Comparison of ENCODE assay signal across 18 mouse cellular contexts in genomic region chr6:24546716-24547420, GRCm38 (mm10). TPM values are rescaled to one million over a fixed set of nuclear protein-coding genes. Genes with fewer than 3 reads are reported as not detected.
DNase-seq lines count a peak whose midpoint lies in the region; ATAC-seq lines count a peak whose summit lies in the region.
"Had no signal": no experiment of that assay in that cellular context is flagged by ENCODE, and none has a peak within 500 bp of the region (broad histone marks: within the 10 kb centered on the region; RNA-seq: fewer than 3 reads in every experiment).

No protein-coding gene starts in this region.

- 7% methylated on average over 1 of the region's 1 CpGs for WGBS in heart, embryonic 15.5 days
- 41% methylated on average over 1 of the region's 1 CpGs for WGBS in lung, embryonic 16.5 days
- 83% methylated on average over 1 of the region's 1 CpGs for WGBS in kidney, embryonic 16.5 days

- peaks cover 22% of the 10 kb centered on the region for H3K4me1 ChIP-seq in heart, embryonic 15.5 days (replicated peaks)
- H3K4me1 ChIP-seq in lung, embryonic 16.5 days (replicated peaks; ENCODE audit: control insufficient read depth, insufficient read depth, low read length): no peaks in the 10 kb centered on the region; the same call in 1 of the 2 replicates
- H3K4me1 ChIP-seq in kidney, embryonic 16.5 days (ENCODE audit: insufficient read depth, low read length): peaks cover 4% of the 10 kb centered on the region
- H3K4me1 ChIP-seq: limb, embryonic 12.5 days; midbrain, embryonic 12.5 days had no signal

- H3K4me3 ChIP-seq in heart, embryonic 15.5 days: no peak overlapping the region
- no peak overlapping the region for H3K4me3 ChIP-seq in lung, embryonic 16.5 days (ENCODE audit: low read length)
- no peak overlapping the region for H3K4me3 ChIP-seq in kidney, embryonic 16.5 days (ENCODE audit: low read length)
- H3K4me3 ChIP-seq: limb, embryonic 12.5 days; midbrain, embryonic 12.5 days had no signal

- peak; percentile 70; the same call in 1 of the 2 replicates for ATAC-seq in heart, embryonic 15.5 days (replicated peaks; ENCODE audit: insufficient number of reproducible peaks, insufficient read depth, low FRiP score, low read depth)
- peak; percentile 74 for ATAC-seq in lung, embryonic 16.5 days (ENCODE audit: low read depth)
- peak; percentile 95 for ATAC-seq in kidney, embryonic 16.5 days (ENCODE audit: low FRiP score, low TSS enrichment)
- ATAC-seq: activated CD4-positive, CD25-positive, alpha-beta regulatory T cell, adult 4 months had no signal

- no peaks in the 10 kb centered on the region for H3K36me3 ChIP-seq in heart, embryonic 15.5 days
- H3K36me3 ChIP-seq in lung, embryonic 16.5 days (ENCODE audit: control insufficient read depth, insufficient read depth, low read length): no peaks in the 10 kb centered on the region
- H3K36me3 ChIP-seq in kidney, embryonic 16.5 days (ENCODE audit: insufficient read depth, low read length): no peaks in the 10 kb centered on the region
- H3K36me3 ChIP-seq: limb, embryonic 12.5 days; midbrain, embryonic 12.5 days had no signal

- no peaks in the 10 kb centered on the region for H3K9me3 ChIP-seq in heart, embryonic 15.5 days (replicated peaks)
- no peaks in the 10 kb centered on the region; the same call in 1 of the 2 replicates for H3K9me3 ChIP-seq in lung, embryonic 16.5 days (ENCODE audit: control insufficient read depth, low read length)
- H3K9me3 ChIP-seq in kidney, embryonic 16.5 days (ENCODE audit: low read length): 0 out of 2 replicates have a peak, but pooled peaks cover 3% of the 10 kb centered on the region
- H3K9me3 ChIP-seq: limb, embryonic 12.5 days; midbrain, embryonic 12.5 days had no signal

- H3K27me3 ChIP-seq in heart, embryonic 15.5 days: no peaks in the 10 kb centered on the region
- no peaks in the 10 kb centered on the region for H3K27me3 ChIP-seq in lung, embryonic 16.5 days (ENCODE audit: control insufficient read depth, insufficient read depth, low read depth, low read length)
- H3K27me3 ChIP-seq in kidney, embryonic 16.5 days (ENCODE audit: insufficient read depth, low read length): no peaks in the 10 kb centered on the region
- H3K27me3 ChIP-seq: limb, embryonic 12.5 days; midbrain, embryonic 12.5 days had no signal

- H3K27ac ChIP-seq in heart, embryonic 15.5 days: peak overlapping the region; percentile 55; the same call in 1 of the 2 replicates
- peak overlapping the region; percentile 46 for H3K27ac ChIP-seq in lung, embryonic 16.5 days (ENCODE audit: low read length)
- H3K27ac ChIP-seq in kidney, embryonic 16.5 days (ENCODE audit: low read length): peak overlapping the region; percentile 91; the same call in 1 of the 2 replicates
- H3K27ac ChIP-seq: hindbrain, embryonic 14.5 days; limb, embryonic 12.5 days; midbrain, embryonic 12.5 days had no signal

- no peak overlapping the region for H3K4me2 ChIP-seq in heart, embryonic 15.5 days
- H3K4me2 ChIP-seq in lung, embryonic 16.5 days (ENCODE audit: low read depth, low read length): no peak overlapping the region
- no peak overlapping the region for H3K4me2 ChIP-seq in kidney, embryonic 16.5 days (replicated peaks; ENCODE audit: low read depth, low read length)
- H3K4me2 ChIP-seq: hindbrain, embryonic 14.5 days; limb, embryonic 12.5 days; midbrain, embryonic 12.5 days had no signal

- no peak for DNase-seq in heart, adult 11 months
- no peak for DNase-seq in lung, postnatal 4 days
- no peak for DNase-seq in right cerebral cortex, postnatal 10 days (ENCODE audit: low spot score in 2 of 2)
- DNase-seq in cerebellum, adult 11 months: no peak
- DNase-seq: adrenal gland, postnatal 36 days; cerebellum, postnatal 25 days; gastrocnemius, postnatal 36 days; lung, adult 2 months; right cerebral cortex, postnatal 4 days; thymus, postnatal 4 days had no signal

- no peak overlapping the region for H3K9ac ChIP-seq in heart, embryonic 15.5 days
- H3K9ac ChIP-seq in lung, embryonic 16.5 days (ENCODE audit: low read length): no peak overlapping the region
- no peak overlapping the region for H3K9ac ChIP-seq in kidney, embryonic 16.5 days (replicated peaks; ENCODE audit: low read length)
- H3K9ac ChIP-seq: hindbrain, embryonic 14.5 days; limb, embryonic 12.5 days; midbrain, embryonic 12.5 days had no signal

RNA-seq across cellular contexts. Expression of gene Asb15, which starts 18.9 kb away (rescaled TPM):
- polyA plus RNA-seq in heart, embryonic 15.5 days (2015; fragmentation: Nextera tagmentation; extraction: Ambion mirVana): 0.32 and 0.48 TPM in 2 replicates
- polyA plus RNA-seq in lung, embryonic 16.5 days (2015; fragmentation: Nextera tagmentation; extraction: Ambion mirVana): 0.11 and 0.23 TPM in 2 replicates
- 0.52 and 0.69 TPM in 2 replicates for polyA plus RNA-seq in kidney, embryonic 16.5 days (2015; fragmentation: Nextera tagmentation; extraction: Ambion mirVana)
- polyA plus RNA-seq: activated CD4-positive, CD25-positive, alpha-beta regulatory T cell, adult 4 months; embryonic facial prominence, embryonic 11.5 days; limb, embryonic 12.5 days; midbrain, embryonic 12.5 days had no signal

RNA-seq across cellular contexts. Expression of gene Ndufa5, which starts 19.1 kb away (rescaled TPM):
- polyA plus RNA-seq in heart, embryonic 15.5 days (2015; fragmentation: Nextera tagmentation; extraction: Ambion mirVana): 599 and 895 TPM in 2 replicates
- 318 and 319 TPM in 2 replicates for polyA plus RNA-seq in lung, embryonic 16.5 days (2015; fragmentation: Nextera tagmentation; extraction: Ambion mirVana)
- polyA plus RNA-seq in kidney, embryonic 16.5 days (2015; fragmentation: Nextera tagmentation; extraction: Ambion mirVana): 348 and 350 TPM in 2 replicates

RNA-seq across cellular contexts. Expression of gene Iqub, which starts 32.0 kb away (rescaled TPM):
- 0.28 and 0.29 TPM in 2 replicates for polyA plus RNA-seq in heart, embryonic 15.5 days (2015; fragmentation: Nextera tagmentation; extraction: Ambion mirVana)
- 1.5 and 2.1 TPM in 2 replicates for polyA plus RNA-seq in lung, embryonic 16.5 days (2015; fragmentation: Nextera tagmentation; extraction: Ambion mirVana)
- 0.05 and 0.12 TPM in 2 replicates for polyA plus RNA-seq in kidney, embryonic 16.5 days (2015; fragmentation: Nextera tagmentation; extraction: Ambion mirVana)
- polyA plus RNA-seq: activated CD4-positive, CD25-positive, alpha-beta regulatory T cell, adult 4 months had no signal

RNA-seq across cellular contexts. Expression of gene Lmod2, which starts 50.7 kb away (rescaled TPM):
- 38.2 and 51.2 TPM in 2 replicates for polyA plus RNA-seq in heart, embryonic 15.5 days (2015; fragmentation: Nextera tagmentation; extraction: Ambion mirVana)
- 1.3 and 1.7 TPM in 2 replicates for polyA plus RNA-seq in lung, embryonic 16.5 days (2015; fragmentation: Nextera tagmentation; extraction: Ambion mirVana)
- polyA plus RNA-seq in kidney, embryonic 16.5 days (2015; fragmentation: Nextera tagmentation; extraction: Ambion mirVana): 0.12 and 0.32 TPM in 2 replicates
- polyA plus RNA-seq: activated CD4-positive, CD25-positive, alpha-beta regulatory T cell, adult 4 months; hindbrain, embryonic 14.5 days; limb, embryonic 12.5 days; midbrain, embryonic 12.5 days had no signal
